Mouse (Mus musculus): ENCODE measurements around the gene Cep295nl.
"Not testable (repeated sequence)": the region's sequence is repeated elsewhere in the genome, so short reads cannot be mapped to it uniquely, and the experiment has no call there.

The Cep295nl gene

DNA sequence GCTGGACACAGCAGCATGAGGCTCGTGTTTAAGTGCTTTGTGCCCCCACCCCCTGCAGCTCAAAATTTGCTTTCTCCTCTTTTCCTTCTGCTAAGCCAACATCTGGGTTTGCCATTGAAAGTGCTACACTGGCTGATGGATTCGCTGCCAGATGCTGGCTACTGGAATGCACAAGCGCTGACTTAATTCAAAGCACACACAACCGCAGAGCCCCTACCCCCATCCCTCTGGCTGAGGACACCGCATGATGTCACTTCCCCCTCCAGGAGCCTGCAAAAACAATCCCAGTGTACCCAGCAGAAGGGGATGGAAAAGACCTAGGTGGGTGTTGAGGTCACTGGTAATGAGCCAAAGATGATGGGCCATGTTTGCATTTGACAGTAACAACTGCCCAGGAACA lies 17.8 kb downstream of the Cep295nl start:
- in situ Hi-C loops (cut with MboI; ENCODE audit: low sequenced_read_pairs) = no loop called here

DNA sequence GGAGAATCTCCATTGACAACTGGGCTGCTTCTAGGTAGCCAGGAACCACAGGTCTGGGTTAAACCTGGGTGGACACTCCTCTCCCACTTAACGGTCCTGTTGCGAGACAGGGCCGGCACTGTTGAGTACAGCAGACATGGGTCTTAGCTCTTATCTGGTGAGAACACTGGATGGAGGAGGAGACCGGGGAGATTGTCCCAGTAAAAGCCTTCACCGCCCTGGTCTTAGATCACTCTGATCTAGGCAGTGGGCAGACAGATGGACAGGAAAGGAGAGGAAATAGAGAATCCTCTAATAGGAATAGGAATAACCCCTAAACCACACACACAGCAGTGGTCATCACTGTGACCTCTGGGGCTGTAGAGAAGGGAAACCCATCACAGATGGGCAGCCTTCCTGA lies 18.3 kb downstream of the Cep295nl start:
- in situ Hi-C loops (cut with MboI; ENCODE audit: low sequenced_read_pairs) = no loop called here

DNA sequence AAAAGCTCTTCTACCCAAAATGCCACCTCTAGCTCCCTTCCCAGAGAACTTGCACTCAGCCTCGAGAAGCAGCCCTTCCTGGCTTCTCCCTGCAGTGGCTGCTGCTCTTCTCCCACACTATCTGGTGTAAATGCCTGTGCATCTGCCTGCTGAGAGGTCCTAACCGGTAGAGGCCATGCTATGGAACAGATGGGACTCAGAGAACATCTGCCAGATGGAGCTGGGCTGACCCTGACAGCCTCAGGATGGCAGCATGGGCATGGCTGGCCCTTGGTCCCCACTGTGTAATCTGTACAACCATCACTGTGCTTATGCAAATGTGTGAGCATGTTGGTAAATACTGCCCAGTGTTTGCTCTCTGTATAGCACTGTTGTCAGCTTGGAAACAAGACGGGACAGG lies 19.7 kb downstream of the Cep295nl start:
- in situ Hi-C loops (cut with MboI; ENCODE audit: low sequenced_read_pairs) = no loop called here

DNA sequence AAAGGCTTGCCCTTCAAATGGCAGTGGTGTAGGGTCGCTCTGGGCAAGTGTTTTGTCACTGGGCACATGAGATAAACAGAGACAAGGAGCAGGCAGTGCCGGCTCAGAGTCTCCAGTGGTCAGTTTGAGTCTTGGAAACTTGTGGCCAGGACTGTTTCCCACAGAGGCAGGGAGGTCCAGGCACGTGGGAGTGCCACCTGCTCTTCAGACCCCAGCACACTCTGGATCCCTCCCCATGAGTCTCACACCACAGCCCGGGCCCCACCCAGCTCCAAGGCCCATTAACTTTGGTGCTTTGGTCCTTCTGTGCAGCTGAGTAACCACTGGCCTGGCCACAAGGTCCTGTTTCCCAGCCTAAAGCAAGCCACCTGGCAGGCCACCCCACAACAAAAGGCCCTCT lies 20.3 kb downstream of the Cep295nl start:
- in situ Hi-C loops (cut with MboI; ENCODE audit: low sequenced_read_pairs) = no loop called here

DNA sequence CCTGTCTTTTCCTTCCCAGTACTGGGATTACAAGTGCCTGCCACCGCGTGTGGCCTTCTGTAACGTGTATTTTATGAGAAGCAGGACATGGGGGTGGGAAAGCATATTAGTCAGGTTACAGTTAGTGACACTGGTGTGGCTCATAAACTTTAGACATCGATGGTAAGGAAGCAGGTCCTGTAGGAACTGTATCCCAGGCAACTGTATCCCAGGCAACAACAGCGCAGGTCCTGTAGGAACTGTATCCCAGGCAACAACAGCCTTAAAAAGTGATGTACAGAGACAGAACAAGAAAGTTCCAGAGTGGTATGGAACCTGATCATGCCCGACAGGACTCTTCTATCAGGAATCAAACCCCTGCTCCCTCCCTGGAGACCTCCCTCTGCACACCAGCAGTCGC lies 20.8 kb downstream of the Cep295nl start:
- in situ Hi-C loops (cut with MboI; ENCODE audit: low sequenced_read_pairs) = no loop called here

DNA sequence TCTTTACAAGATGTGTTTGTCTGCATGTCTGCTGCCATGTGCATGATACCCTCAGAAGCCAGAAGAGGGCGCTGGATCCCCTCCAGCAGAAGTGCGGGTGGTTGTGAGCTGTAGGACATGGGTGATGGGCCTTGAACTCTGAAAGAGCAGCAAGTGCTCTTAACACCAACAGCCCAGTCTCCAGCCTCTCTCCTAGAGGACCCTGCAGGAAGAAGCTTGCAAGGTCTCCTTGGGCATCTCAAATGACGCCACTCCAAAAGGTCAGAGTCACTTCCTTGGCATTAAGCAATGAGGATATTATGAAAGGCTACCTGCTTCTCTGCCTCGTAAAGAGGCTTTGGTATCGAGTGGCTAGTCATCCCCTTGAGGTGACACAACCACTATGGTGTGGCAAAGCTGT lies 23.6 kb downstream of the Cep295nl start:
- in situ Hi-C loops (cut with MboI; ENCODE audit: low sequenced_read_pairs) = loop anchor here (10.0 kb wide), 1 partner anchor 46 kb away; no protein-coding TSS in a partner anchor

DNA sequence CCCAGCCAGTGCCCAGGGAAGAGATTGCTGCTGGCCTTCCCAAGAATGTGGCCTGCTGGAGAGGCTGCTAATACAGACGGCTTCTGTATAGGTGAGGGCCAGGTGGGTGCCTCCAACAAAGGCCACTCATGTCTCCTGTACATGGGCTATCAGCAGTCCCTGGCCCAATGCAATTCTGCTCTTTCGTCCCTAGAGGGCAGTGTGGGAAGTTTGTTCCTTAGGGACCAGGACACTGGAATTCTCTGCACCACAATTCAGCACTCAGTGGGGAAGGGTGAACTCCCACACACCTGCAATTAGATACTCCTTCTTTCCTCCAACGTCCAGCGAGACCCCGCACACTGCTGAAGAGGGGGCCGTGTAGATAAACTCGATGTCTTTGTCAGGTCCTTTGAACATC lies 25.2 kb downstream of the Cep295nl start:
- in situ Hi-C loops (cut with MboI; ENCODE audit: low sequenced_read_pairs) = loop anchor here (10.0 kb wide), 1 partner anchor 48 kb away; no protein-coding TSS in a partner anchor

DNA sequence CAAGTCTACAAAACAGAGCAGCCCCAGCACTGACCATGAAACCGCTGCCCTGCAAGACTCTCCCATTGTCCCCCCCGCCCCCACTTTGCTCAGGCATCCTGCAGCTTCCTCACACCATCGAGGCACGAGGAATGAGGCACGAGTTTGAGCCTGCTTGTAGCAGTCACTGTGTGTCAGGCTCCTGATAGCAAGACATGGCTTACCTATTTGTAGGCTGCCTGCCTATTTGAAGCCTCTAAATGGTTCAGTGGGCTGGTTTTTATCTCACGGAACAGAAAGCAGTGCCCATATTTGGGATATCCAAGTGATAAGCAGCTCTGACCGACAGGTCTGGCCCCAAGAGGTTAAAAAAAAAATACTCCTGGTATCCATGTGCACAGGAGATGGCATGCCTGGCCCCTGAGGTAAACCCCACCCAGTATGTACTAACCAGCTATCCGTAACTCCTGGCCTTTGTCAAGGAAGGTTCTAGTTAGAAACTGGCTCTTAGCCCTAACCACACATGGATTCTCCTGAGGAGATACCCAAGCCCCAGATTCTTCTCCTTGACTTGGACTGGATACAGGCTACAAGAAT lies 26.0 kb downstream of the Cep295nl start:
- in situ Hi-C loops (cut with MboI; ENCODE audit: low sequenced_read_pairs) = loop anchor here (10.0 kb wide), 1 partner anchor 48 kb away; no protein-coding TSS in a partner anchor

DNA sequence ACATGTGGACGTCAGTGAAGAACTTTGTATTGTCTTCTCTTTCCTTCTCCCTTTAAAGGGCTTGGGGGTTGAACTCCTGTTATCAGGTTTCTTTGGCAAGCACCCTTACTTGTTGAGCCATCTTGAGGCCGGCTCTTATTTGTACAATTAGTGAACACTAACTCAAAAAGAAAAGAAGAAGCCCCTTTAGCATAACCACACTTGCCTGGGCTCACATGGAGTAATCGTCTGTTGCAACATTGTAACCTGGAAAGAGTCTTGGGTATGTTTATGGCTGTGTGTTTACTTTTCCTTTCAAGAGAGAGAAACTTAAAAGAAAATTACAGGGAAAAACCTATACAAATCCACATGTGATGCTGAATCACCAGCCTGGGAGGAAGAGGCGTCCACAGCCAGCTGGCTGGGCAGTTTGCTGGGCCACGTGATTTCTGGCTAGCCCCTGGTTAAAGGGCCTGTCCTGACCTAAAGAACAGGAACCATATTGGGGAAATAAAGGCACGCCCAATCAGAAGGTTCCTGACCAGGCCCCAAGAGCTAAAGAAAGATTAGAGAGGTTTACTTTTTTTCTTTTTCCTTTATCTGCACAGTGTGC lies 30.1 kb downstream of the Cep295nl start:
- in situ Hi-C loops (cut with MboI; ENCODE audit: low sequenced_read_pairs) = loop anchor here (10.0 kb wide), 1 partner anchor 53 kb away; no protein-coding TSS in a partner anchor

DNA sequence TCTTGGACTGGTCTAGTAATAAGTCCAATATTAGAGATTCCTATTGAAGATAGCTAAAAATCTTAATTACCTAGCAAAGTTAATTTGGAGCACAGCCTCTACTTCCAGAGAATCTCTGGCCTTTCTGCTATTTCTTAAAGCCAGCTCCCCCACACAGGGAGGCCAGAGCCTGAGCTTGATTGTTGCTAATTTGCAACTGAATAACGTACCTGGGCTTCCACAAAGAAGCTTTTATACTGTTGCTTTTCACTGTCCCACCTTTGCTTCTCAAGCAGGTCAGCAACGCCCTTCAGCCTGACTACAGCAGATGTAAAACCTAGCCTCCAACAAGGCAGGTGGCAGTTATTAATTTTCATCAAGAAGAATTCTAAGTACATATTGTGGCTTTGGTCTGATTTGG lies 34.3 kb downstream of the Cep295nl start:
- in situ Hi-C loops (cut with MboI; ENCODE audit: low sequenced_read_pairs) = not testable (repeated sequence)

DNA sequence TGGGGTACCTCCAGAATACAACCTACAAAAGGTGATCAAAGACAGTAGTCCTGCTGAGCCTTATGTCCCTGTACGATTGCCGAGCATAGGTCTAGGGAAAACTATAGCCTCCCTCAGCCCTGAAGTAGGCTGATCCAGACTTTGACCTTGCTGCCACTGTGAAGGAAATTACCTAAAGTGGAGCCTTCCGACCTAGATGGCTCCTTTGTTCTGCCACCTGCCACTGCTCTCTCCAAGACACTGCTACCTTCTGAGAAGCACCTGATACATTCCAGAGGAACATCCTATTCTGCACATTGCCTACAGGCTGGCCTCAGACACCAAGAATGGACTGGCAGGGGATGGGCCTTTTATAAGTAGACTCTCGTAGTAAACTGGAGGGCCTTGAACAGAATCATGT lies 38.3 kb downstream of the Cep295nl start:
- in situ Hi-C loops (cut with MboI; ENCODE audit: low sequenced_read_pairs) = not testable (repeated sequence)

DNA sequence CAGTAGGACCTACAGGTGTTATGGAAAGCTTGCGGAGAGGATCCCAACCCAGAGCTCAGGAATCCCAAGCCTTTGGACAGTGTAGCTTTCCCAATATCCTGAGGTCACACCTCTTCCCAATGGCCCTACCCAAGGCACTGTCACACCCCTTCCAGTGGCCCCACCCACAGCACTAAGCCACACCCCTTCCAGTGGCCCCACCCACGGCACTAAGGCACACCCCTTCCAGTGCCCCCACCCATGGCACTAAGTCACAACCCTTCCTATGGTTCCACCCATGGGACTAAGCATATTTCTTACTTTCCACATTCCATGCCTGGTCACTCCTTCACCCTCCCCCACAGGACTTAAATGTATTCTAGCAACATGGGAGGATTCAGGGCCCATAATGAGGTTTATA lies 43.5 kb downstream of the Cep295nl start:
- in situ Hi-C loops (cut with MboI; ENCODE audit: low sequenced_read_pairs) = no loop called here

DNA sequence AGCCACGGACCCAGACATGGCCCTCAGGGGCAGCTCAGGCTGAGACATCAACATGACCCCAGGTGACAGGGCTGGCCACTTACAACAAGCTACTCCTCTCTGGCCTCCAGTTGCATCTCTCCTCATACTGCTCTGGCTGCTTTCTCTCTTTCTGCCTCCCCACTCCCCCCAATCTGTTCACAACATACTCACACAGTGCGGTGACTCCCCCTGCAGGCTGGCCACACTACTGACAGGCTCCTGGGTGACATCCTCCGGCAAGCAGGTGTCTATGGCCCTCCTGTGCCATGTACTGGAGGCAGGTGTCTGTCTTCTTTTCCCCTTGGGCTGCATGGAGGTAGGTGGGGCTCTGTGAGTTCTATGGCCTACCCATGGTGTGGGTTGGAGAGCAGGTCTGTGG lies 44.3 kb downstream of the Cep295nl start:
- in situ Hi-C loops (cut with MboI; ENCODE audit: low sequenced_read_pairs) = no loop called here

DNA sequence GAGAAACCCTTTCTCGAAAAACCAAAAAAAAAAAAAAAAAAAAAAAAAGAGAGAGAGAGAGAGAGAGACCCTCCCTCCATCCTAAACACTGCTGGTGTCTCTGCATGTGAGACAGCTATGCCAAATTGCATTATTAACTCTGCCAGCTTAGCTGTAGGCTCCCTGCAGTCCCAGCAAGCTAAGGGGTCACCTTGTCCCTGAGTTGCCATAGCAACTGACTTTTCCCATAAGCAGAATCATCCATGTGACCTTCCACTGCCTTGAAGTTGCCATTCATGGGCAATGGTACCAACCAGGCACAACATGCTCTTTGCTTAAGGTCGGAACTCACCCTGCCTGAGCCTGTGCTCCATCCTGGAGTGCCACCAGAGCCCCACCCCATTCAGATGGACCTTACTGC lies 47.3 kb downstream of the Cep295nl start:
- in situ Hi-C loops (cut with MboI; ENCODE audit: low sequenced_read_pairs) = no loop called here

DNA sequence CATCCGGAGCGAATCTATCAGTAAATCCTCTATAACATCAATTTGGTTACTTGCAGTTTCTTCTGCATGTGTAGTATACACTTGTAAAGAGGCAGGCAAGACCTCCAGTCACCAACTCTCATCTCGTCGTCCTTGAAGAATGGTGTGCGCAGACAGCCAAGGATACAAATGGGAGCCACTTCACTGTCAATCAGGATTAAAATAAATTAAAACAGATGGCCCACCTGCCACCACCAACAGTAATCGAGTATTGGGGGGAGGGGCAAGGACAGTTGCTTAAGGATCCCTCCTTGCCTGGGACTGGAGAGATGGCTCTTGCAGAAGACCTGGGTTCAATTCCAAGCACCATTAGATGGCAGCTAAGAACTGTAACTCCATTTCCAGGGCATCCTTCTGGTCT lies 49.6 kb downstream of the Cep295nl start:
- in situ Hi-C loops (cut with MboI; ENCODE audit: low sequenced_read_pairs) = no loop called here

DNA sequence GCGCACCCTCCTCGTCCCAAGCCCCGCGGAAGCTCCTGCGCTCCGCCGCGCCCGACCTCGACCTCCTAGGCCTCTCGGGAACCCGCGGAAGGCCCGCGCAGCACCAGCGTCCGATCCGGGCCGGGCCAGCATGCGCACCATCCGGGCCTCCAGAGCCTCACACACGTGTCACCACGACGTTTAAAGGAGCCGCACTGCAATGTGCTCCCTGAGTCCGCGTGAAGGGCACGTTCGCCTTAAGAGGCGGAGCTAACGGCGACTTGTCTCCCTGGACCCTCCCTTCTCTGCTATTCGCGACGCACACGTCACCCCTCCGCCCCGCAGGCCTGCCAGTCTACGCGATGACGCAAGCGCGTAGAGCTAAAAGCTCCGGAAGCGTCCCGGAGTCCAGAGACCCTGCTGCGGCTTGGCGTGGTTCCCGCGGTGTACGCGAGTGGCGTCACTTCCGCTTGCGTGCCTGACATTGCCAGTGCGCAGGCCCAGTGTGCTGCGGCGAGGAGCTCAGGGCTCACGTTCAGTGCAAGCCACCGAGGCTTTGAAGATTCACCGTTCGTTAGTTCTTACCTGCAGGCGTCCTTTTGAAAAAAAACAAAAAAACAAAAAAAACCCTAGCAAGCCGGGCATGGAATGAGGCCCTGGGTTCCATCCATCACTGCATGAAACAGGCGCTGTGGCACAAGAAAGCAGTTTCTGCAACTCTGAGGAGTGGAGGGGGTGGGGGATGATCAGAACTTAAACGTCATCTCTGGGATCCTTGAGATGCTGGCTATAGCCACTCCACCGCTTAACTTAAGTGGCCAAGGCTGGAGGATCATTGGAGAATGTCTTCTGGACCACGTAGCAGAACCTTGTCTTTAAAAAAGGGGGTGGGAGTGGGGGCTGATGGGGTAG lies 52.1 kb downstream of the Cep295nl start, which contains the start of gene Usp36:
Usp36 (minus strand) TSS at position 246 of the 891 bp plus-strand sequence.
- in situ Hi-C loops (cut with MboI; ENCODE audit: low sequenced_read_pairs) = no loop called here

DNA sequence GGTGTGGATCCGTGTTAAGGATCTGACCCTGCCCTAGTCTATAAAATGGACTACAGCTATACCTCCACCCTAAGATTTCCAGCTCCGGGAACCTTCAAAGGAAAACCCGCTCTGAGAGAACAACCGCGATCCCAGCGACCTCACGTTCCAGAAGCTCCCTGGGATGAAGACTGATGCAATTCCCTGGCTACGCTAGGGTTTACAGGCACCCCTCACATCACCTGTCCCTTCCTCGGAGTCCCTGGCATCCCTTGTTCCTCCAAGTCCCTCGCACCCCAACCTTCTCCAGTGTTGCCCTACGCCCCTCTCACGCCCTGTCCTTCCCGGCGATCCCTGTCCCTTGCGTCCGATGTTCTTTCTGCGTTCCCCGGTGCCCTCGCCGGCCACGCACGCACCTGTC lies 52.7 kb downstream of the Cep295nl start:
- in situ Hi-C loops (cut with MboI; ENCODE audit: low sequenced_read_pairs) = no loop called here

DNA sequence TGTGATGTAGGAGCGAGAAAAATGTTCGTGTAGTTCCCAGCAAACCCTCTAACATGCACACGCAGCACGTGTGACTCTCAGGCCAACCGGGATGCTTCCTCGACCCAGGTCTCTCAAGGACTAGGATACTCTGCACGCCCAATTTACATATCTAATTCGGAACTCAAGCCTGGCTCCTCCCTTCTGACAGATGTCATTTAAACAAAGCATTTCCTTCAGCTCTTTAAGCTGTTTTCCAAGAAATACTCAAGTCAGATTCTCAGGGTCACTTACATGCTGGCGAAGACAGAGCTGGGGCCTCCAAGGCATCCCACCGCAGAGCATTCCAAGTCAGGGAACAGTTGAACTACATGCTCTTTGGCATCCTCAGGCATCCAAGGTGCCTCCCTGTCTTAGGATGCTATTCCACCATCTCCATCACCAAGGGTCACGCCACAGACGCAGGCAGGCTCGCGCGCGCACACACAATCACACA lies 53.2 kb downstream of the Cep295nl start:
- in situ Hi-C loops (cut with MboI; ENCODE audit: low sequenced_read_pairs) = no loop called here

DNA sequence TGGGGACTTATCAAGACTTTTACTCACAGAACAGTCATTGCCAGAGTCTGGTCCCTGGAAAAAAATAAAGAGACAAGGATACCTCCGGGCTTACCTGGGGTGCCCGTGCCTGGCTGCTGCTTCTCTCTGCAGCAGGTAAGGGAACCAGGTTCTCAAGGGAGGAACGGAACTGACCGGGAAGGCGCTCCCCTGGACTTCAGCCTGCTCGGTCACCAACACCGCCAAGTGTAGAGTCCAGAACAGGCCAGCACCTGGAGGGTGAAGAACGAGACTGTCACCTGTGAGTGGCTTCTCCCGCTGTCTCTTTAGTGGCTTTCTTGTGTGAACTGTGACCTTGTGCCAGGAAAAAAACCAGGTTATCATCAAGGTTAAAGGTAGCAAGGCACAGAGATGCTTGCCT lies 54.7 kb downstream of the Cep295nl start:
- in situ Hi-C loops (cut with MboI; ENCODE audit: low sequenced_read_pairs) = no loop called here

DNA sequence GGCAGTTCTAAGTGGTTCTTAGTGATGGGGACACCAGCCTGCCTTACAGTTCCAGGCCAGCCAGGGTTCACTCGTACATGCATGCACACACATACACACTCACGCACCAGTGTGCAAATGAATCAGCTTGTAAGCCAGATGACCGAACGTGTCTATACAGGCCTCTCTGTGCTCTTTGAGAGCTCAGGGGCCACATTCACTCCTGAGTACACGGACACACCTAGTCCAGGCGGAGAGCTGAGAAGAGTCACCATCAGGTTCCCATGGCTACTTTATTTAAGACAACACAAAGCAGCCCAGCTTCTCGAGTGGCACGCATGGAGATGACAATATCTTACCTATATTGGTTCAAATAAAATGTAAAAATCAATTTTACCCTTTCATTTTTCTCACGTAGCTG lies 55.9 kb downstream of the Cep295nl start:
- in situ Hi-C loops (cut with MboI; ENCODE audit: low sequenced_read_pairs) = no loop called here

DNA sequence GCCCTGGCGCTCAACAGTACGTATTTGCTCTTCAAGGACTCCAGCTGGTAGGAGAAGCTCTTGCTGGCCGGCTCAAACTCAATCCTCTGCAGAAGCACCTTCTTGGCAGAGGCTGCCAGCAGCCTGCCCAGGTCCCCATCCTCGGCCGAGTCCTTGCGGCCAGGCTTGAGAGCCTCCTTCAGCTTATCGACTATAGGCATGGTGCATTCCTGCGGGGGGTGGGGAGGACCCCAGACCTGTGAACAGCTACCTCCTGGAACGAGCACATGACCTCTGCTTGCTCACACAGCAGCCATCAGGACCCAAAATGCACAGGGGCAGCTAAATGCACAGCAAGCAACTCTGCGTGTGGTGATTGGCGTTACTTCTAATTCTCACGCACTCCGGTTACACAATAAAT lies 56.5 kb downstream of the Cep295nl start:
- in situ Hi-C loops (cut with MboI; ENCODE audit: low sequenced_read_pairs) = no loop called here
